Mouse (Mus musculus) urinary bladder, postnatal 36 days (tissue): ENCODE measurements around the gene Prss2.
"Not testable (repeated sequence)": the region's sequence is repeated elsewhere in the genome, so short reads cannot be mapped to it uniquely, and the experiment has no call there.

Experiments used
- DNase-seq, 2 experiments: peaks; one replicate each; pipeline ENCODE4 v3.0.0; 2022; ENCODE audit warnings: low spot score in 2 of 2, mixed read lengths in 1 of 2

The Prss2 gene

GRCm38 (mm10) chr6:41521487-41521886 lies at the start of gene Prss2:
Gene Prss2 (plus strand): TSS chr6:41521787.
- no peak for DNase-seq

GRCm38 (mm10) chr6:41499374-41499773 lies 22.2 kb upstream of the Prss2 start:
- no peak for DNase-seq

- no peak for DNase-seq
These were observed 16.7 kb upstream of the Prss2 start for GRCm38 (mm10) chr6:41504915-41505314.

- no peak for DNase-seq
These were observed 16.3 kb upstream of the Prss2 start for GRCm38 (mm10) chr6:41505323-41505722.

GRCm38 (mm10) chr6:41518017-41518524 lies 3.5 kb upstream of the Prss2 start:
- no peak for DNase-seq

GRCm38 (mm10) chr6:41526453-41526852 lies 4.9 kb downstream of the Prss2 start:
- DNase-seq = no peak

GRCm38 (mm10) chr6:41527402-41527801 lies 5.8 kb downstream of the Prss2 start:
- DNase-seq = no peak

- not testable (repeated sequence) for DNase-seq
These were observed 8.4 kb downstream of the Prss2 start for GRCm38 (mm10) chr6:41529987-41530386.

GRCm38 (mm10) chr6:41532181-41532580 lies 10.6 kb downstream of the Prss2 start:
- DNase-seq = no peak

- DNase-seq = no peak
These were observed 11.2 kb downstream of the Prss2 start for GRCm38 (mm10) chr6:41532687-41533284.

- no peak for DNase-seq
These were observed 15.8 kb downstream of the Prss2 start for GRCm38 (mm10) chr6:41537376-41537775.

GRCm38 (mm10) chr6:41538296-41538695 lies 16.7 kb downstream of the Prss2 start:
- not testable (repeated sequence) for DNase-seq

GRCm38 (mm10) chr6:41540746-41541145 lies 19.2 kb downstream of the Prss2 start:
- DNase-seq = no peak

GRCm38 (mm10) chr6:41541746-41542145 lies 20.2 kb downstream of the Prss2 start:
- no peak for DNase-seq

- DNase-seq = no peak
These were observed 21.4 kb downstream of the Prss2 start for GRCm38 (mm10) chr6:41542983-41543382.

GRCm38 (mm10) chr6:41543411-41544050 lies 21.9 kb downstream of the Prss2 start:
- no peak for DNase-seq

GRCm38 (mm10) chr6:41544381-41544924 lies 22.9 kb downstream of the Prss2 start:
- no peak for DNase-seq

- no peak for DNase-seq
These were observed 23.7 kb downstream of the Prss2 start for GRCm38 (mm10) chr6:41545266-41545665.

- no peak for DNase-seq
These were observed 25.6 kb downstream of the Prss2 start for GRCm38 (mm10) chr6:41547056-41547650.

GRCm38 (mm10) chr6:41548286-41548685 lies 26.7 kb downstream of the Prss2 start:
- no peak for DNase-seq

GRCm38 (mm10) chr6:41553356-41554010 lies 31.9 kb downstream of the Prss2 start:
- no peak for DNase-seq
